Mouse (Mus musculus) kidney, adult 2 months (tissue): ENCODE data around the gene D5Ertd579e. TPM values are rescaled to one million over a fixed set of nuclear protein-coding genes. Genes with fewer than 3 reads are reported as not detected.

ENCODE experiments used
- DNase-seq: peaks from one replicate; pipeline ENCODE4 v3.0.0; 2021
- H3K27ac ChIP-seq: fragments of 200-500 bp; 2 replicates; pipeline ENCODE4 v1.5.1; 2012; ENCODE audit warnings: low read depth, low read length, control low read depth, inconsistent platforms; ENCODE audit not compliant: insufficient read depth
- H3K27me3 ChIP-seq: fragments of 200-500 bp; replicated peaks from 2 replicates; pipeline ENCODE4 v1.6.1; 2012; ENCODE audit warnings: mild to moderate bottlenecking, moderate library complexity, low read length, inconsistent platforms; ENCODE audit not compliant: control insufficient read depth, insufficient read depth
- H3K36me3 ChIP-seq: fragments of 200-500 bp; 2 replicates; pipeline ENCODE4 v1.6.1; 2012; ENCODE audit warnings: mild to moderate bottlenecking, moderate library complexity, low read length, inconsistent platforms; ENCODE audit not compliant: control insufficient read depth, insufficient read depth
- H3K4me1 ChIP-seq: fragments of 200-500 bp; 2 replicates; pipeline ENCODE4 v1.6.1; 2011; ENCODE audit warnings: low read length; ENCODE audit not compliant: control insufficient read depth, insufficient read depth
- H3K4me3 ChIP-seq: fragments of 200-500 bp; 2 replicates; pipeline ENCODE4 v1.5.1; 2011; ENCODE audit warnings: mild to moderate bottlenecking, low read depth, low read length, control low read depth; ENCODE audit not compliant: insufficient read depth
- CTCF ChIP-seq: fragments of 200-500 bp; conservative IDR thresholded peaks from 2 replicates; pipeline ENCODE4 v1.5.1; 2011; ENCODE audit warnings: low read depth, mild to moderate bottlenecking, control low read depth, low read length, moderate library complexity, mixed read lengths; ENCODE audit not compliant: insufficient read depth, insufficient read length
- POLR2A ChIP-seq: fragments of 200-500 bp; IDR thresholded peaks from one replicate; pipeline ENCODE4 v1.6.1; 2011; ENCODE audit warnings: low read depth, low read length, control low read depth
- WGBS: fragments of 180-500 bp; shearing (Covaris S2); methylation state at CpG from one replicate; pipeline ENCODE4 v1.1.7; 2018; 5-methylcytosine and 5-hydroxymethylcytosine counted together
- polyA plus RNA-seq: library from polyadenylated mRNA; depleted of rRNA; stranded (reverse); fragments of >200 nt; gene quantifications from 2 replicates; pipeline ENCODE4 v1.2.3, GENCODE M21; 2012

D5Ertd579e gene
- polyA plus RNA-seq, 1 experiment, result 23.1 TPM

DNA sequence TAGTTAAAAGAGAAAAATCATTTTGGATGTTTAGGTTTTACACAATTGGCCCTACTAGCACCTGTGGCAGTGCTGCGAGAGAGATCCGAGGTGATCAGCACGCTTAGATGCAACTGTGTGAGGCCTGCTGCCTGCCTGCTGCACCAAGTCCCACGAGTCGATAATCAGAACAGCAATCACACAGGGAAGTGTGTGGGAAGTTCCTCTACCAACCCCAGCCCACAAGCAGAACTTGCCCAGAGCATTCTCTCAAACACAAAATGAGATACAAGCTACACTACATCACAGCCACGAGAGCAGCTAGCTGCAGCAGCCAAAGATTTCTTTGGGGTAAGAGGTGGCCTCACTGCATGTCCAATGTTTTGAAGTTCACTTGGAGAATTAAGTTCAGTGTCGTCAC lies 94.3 kb downstream of the D5Ertd579e start:
- no peaks in the 10 kb centered on the region for H3K27me3 ChIP-seq
- H3K27ac ChIP-seq, result no peak overlapping the region
- H3K4me3 ChIP-seq, result no peak overlapping the region
- no peak for DNase-seq
- H3K36me3 ChIP-seq, result peaks cover 1% of the 10 kb centered on the region; the same call in 1 of the 2 replicates
- 89% methylated on average over 7 of the region's 7 CpGs for WGBS
- TF ChIP-seq POLR2A, result no peak
- TF ChIP-seq CTCF, result no peak
- peaks cover 3% of the 10 kb centered on the region; the same call in 1 of the 2 replicates for H3K4me1 ChIP-seq

DNA sequence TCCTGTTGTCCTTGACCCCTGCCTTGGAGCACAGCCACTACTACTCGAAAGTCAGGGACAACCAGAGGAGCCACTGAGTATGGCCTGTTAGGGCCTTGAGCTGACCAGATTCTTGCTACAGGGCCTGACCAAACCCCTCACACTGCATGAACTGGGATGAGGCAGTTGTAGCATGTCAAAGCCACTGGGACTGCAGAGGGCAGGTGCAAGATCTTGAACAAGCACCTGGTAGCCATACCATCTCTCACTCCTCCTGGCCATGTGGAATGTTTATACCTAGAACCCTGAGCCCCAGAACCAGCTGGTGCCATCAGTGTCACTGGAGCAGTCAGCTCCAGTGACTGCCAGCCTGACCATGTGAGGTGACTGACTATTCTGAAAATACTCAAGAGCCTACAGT lies 96.9 kb downstream of the D5Ertd579e start:
- TF ChIP-seq CTCF, result no peak
- no peak for TF ChIP-seq POLR2A
- DNase-seq, result no peak
- WGBS, result 74% methylated on average over 1 of the region's 1 CpGs

DNA sequence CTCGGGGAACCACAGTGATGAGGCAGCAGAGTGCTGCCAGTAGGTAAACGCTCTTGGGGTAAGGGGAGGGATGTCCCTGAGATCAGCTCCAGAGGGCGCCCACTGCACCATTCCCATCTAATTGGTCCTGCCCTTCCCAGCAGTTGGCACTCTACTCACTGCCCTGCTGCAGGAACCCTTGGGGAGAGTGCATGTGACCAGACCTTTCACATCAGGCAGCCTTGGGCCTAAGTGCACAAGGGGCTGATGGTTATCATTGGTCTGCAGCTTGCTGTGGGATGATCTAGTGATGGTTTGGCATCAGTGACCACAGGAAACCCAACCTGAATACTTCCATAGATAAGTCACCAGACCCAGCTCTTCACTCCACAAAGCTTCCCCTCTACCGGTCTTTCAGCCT lies 98.2 kb downstream of the D5Ertd579e start:
- peak; percentile 50 for TF ChIP-seq CTCF
- no peak for TF ChIP-seq POLR2A
- no peaks in the 10 kb centered on the region for H3K27me3 ChIP-seq
- no peak overlapping the region for H3K4me3 ChIP-seq
- DNase-seq, result peak; percentile 46
- 37% methylated on average over 4 of the region's 4 CpGs for WGBS
- peaks cover 1% of the 10 kb centered on the region; the same call in 1 of the 2 replicates for H3K36me3 ChIP-seq
- H3K27ac ChIP-seq, result no peak overlapping the region
- H3K4me1 ChIP-seq, result peaks cover 3% of the 10 kb centered on the region; the same call in 1 of the 2 replicates

More for the DNA sequence above, 96.9 kb downstream of the D5Ertd579e start:
- Histone ChIP-seq H3K27me3 (no peaks in the 10 kb centered on the region), H3K27ac (no peak overlapping the region), H3K36me3 (peaks cover 1% of the 10 kb centered on the region; the same call in 1 of the 2 replicates), H3K4me3 (no peak overlapping the region), H3K4me1 (peaks cover 3% of the 10 kb centered on the region; the same call in 1 of the 2 replicates)

DNA sequence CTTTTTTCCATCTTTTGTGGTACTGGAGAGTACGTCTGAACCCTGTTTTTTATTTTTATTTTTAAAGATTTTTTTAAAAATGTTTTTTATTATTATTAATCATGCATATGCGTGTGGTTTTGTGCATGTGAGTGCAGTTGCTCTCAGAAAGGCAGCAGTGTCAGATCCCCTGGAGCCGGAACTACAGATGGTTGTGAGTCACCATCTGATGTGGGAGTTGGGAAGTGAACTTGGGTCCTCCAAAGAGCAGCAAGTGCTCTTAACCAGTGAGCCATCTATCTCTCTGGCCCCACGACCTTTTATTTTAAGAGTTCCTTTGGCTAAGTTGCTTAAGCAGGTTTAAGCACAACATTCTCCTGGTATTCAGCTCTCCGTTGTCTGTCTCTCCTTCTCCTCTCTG lies 99.6 kb downstream of the D5Ertd579e start:
- WGBS, result 69% methylated on average over 5 of the region's 5 CpGs
- no peak for TF ChIP-seq POLR2A
- no peak for TF ChIP-seq CTCF
- no peak overlapping the region for H3K27ac ChIP-seq

DNA sequence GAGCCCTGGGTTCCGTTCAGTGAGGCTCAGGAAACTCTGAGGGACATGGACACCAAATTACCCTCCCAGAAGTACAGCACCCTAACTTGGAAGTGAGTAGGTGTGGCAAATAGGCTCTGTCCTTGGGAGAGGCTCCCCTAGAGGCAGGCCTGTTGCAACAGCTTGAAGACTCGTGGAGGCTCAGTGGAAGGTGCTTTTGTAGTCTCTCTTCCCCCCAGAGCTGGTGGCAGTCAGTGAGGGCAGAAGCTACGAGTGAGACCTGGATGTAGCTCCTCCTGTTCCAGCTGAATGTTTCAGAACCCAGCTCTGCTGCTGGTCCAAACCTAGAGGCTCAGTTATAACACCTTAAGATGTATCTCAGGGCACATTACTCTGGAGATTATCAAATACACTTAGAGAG lies 100.7 kb downstream of the D5Ertd579e start:
- no peak for DNase-seq
- Histone ChIP-seq H3K27ac (no peak overlapping the region), H3K36me3 (no peaks in the 10 kb centered on the region; the same call in 1 of the 2 replicates), H3K27me3 (no peaks in the 10 kb centered on the region), H3K4me3 (no peak overlapping the region), H3K4me1 (peaks cover 3% of the 10 kb centered on the region; the same call in 1 of the 2 replicates)
- WGBS, result 31% methylated on average over 3 of the region's 3 CpGs
- no peak for TF ChIP-seq POLR2A

More for the DNA sequence above, 99.6 kb downstream of the D5Ertd579e start:
- peaks cover 3% of the 10 kb centered on the region; the same call in 1 of the 2 replicates for H3K4me1 ChIP-seq
- H3K27me3 ChIP-seq, result no peaks in the 10 kb centered on the region
- no peaks in the 10 kb centered on the region; the same call in 1 of the 2 replicates for H3K36me3 ChIP-seq
- DNase-seq, result no peak
- H3K4me3 ChIP-seq, result no peak overlapping the region

DNA sequence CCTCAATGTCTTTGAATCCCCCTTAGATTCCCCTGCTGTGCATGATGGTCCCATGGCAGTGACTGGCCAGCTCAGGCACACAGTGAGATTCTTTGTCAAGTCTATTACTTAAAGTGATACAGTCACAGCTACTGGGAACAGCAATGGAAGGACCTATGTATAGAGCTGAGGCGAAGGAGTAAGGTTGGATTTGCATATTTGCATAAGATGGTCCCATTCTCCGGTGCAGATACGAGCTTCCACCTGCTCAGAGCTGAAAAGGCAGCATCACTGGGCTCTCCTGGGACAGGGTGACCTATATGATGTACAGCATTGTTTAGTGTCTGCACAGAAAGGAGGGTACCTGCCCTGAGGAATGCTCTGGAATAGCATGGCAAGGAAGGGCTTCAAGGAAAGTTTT lies 101.5 kb downstream of the D5Ertd579e start:
- DNase-seq, result no peak
- H3K4me3 ChIP-seq, result no peak overlapping the region
- peaks cover 3% of the 10 kb centered on the region; the same call in 1 of the 2 replicates for H3K4me1 ChIP-seq
- H3K27ac ChIP-seq, result no peak overlapping the region
- H3K36me3 ChIP-seq, result no peaks in the 10 kb centered on the region; the same call in 1 of the 2 replicates
- no peaks in the 10 kb centered on the region for H3K27me3 ChIP-seq
- WGBS, result 90% methylated on average over 3 of the region's 3 CpGs
- no peak for TF ChIP-seq CTCF
- TF ChIP-seq POLR2A, result no peak

DNA sequence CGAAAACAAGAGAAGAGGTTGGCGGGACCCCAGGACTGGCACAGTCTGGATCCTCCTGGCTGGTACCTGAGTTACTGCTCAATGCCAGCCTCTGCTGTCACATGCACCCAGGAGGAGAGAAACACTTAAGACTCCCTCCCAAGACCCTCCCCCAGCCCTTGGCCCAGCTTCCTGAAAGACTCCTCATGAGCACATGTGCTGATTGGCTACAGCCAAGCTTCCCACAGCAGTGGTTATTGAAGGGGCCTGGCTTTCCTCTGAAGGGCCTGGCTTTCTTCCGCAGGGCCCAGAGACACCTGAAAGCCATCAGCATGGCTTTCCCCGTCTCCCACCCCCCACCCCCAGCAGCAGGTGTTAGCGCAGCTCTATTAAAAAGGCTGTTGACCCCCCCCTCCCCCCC lies 102.6 kb downstream of the D5Ertd579e start, which contains the start of gene Tbc1d14:
Gene Tbc1d14 (minus strand): TSS at position 101 of the 400 bp plus-strand sequence.
- WGBS, result 93% methylated on average over 5 of the region's 5 CpGs
- no peaks in the 10 kb centered on the region for H3K27me3 ChIP-seq
- DNase-seq, result no peak
- H3K27ac ChIP-seq, result no peak within 1 kb of the TSS
- no peaks in the 10 kb centered on the region for H3K36me3 ChIP-seq
- H3K4me1 ChIP-seq, result peaks cover 3% of the 10 kb centered on the region; the same call in 1 of the 2 replicates
- no peak for TF ChIP-seq CTCF
- no peak for TF ChIP-seq POLR2A
- no peak within 1 kb of the TSS for H3K4me3 ChIP-seq
